Mouse (Mus musculus): ENCODE data around the gene Prkar1b.

GRCm38 (mm10) chr5:139118139-139118960 lies 31.5 kb downstream of the Prkar1b start:
- TF ChIP-seq CTCF (IDR thresholded peaks at IDR 0.05; ENCODE audit: low read depth) (no peak), EP300 (IDR thresholded peaks at IDR 0.05; ENCODE audit: low read depth) (no peak)
